Mouse (Mus musculus) liver, embryonic 15.5 days (tissue): ENCODE data around the gene Hsd11b1. TPM values are rescaled to one million over a fixed set of nuclear protein-coding genes. Genes with fewer than 3 reads are reported as not detected.

Experiments used
- ATAC-seq: fragments of 200-750 bp; cut with Nextera tagmentation; 2 replicates; pipeline ENCODE4 v1.8.0; 2017; ENCODE audit warnings: moderate number of reproducible peaks, mild to moderate bottlenecking, moderate library complexity; ENCODE audit not compliant: insufficient read depth
- H3K27ac ChIP-seq: fragments of 300-500 bp; sonication (generic); replicated peaks from 2 replicates; pipeline ENCODE4 v1.5.1; 2015; ENCODE audit warnings: mild to moderate bottlenecking, inconsistent platforms
- H3K27me3 ChIP-seq: fragments of 300-500 bp; sonication (generic); 2 replicates; pipeline ENCODE4 v1.6.1; 2015; ENCODE audit warnings: mild to moderate bottlenecking, inconsistent platforms
- H3K36me3 ChIP-seq: fragments of 300-500 bp; sonication (generic); replicated peaks from 2 replicates; pipeline ENCODE4 v1.6.1; 2015; ENCODE audit warnings: moderate library complexity, mild to moderate bottlenecking, inconsistent platforms
- H3K4me1 ChIP-seq: fragments of 300-500 bp; sonication (generic); replicated peaks from 2 replicates; pipeline ENCODE4 v1.6.1; 2015; ENCODE audit warnings: inconsistent platforms
- H3K4me2 ChIP-seq: fragments of 300-500 bp; sonication (generic); 2 replicates; pipeline ENCODE4 v1.6.1; 2015; ENCODE audit warnings: moderate library complexity, mild to moderate bottlenecking, inconsistent platforms
- H3K4me3 ChIP-seq: fragments of 300-500 bp; sonication (generic); replicated peaks from 2 replicates; pipeline ENCODE4 v1.5.1; 2015; ENCODE audit warnings: mild to moderate bottlenecking, inconsistent platforms
- H3K9ac ChIP-seq: fragments of 300-500 bp; sonication (generic); 2 replicates; pipeline ENCODE4 v1.6.1; 2015; ENCODE audit warnings: moderate library complexity, mild to moderate bottlenecking, inconsistent platforms
- H3K9me3 ChIP-seq: fragments of 300-500 bp; sonication (generic); replicated peaks from 2 replicates; pipeline ENCODE4 v1.6.1; 2016; ENCODE audit warnings: inconsistent platforms
- WGBS: fragments of 180-500 bp; shearing (Covaris S2); methylation state at CpG from one replicate; pipeline ENCODE4 v1.1.7; 2015; ENCODE audit warnings: mixed read lengths; ENCODE audit not compliant: insufficient replicate concordance; 5-methylcytosine and 5-hydroxymethylcytosine counted together
- polyA plus RNA-seq: library from polyadenylated mRNA; unstranded; fragments of >200 nt; fragmentation: Nextera tagmentation; extraction: Ambion mirVana; gene quantifications from 2 replicates; pipeline ENCODE4 v1.2.1, GENCODE M21; 2015

Hsd11b1 gene
- polyA plus RNA-seq, 1 experiment from 2014 or later: 12.7 TPM

- H3K4me1 ChIP-seq: peaks cover 17% of the 10 kb centered on the region
- H3K27me3 ChIP-seq: no peaks in the 10 kb centered on the region
- H3K36me3 ChIP-seq: no peaks in the 10 kb centered on the region
- H3K9me3 ChIP-seq: no peaks in the 10 kb centered on the region
- no peak within 1 kb of the TSS; the same call in 1 of the 2 replicates for H3K9ac ChIP-seq
- 13% methylated on average over 5 of the region's 5 CpGs for WGBS
- peak; percentile 73 for ATAC-seq
- peak within 1 kb of the TSS; percentile 26 for H3K4me2 ChIP-seq
- H3K4me3 ChIP-seq: peak within 1 kb of the TSS; percentile 40
- H3K27ac ChIP-seq: peak within 1 kb of the TSS; percentile 78
Measured at GRCm38 (mm10) chr1:193201383-193201778, 62.5 kb downstream of the Hsd11b1 start, which contains the start of gene Traf3ip3. Traf3ip3 (minus strand) TSS chr1:193201703.

- Histone ChIP-seq H3K4me3 (peak overlapping the region; percentile 40), H3K9ac (no peak overlapping the region; the same call in 1 of the 2 replicates), H3K4me1 (peaks cover 17% of the 10 kb centered on the region), H3K27ac (peak overlapping the region; percentile 78), H3K9me3 (no peaks in the 10 kb centered on the region), H3K36me3 (no peaks in the 10 kb centered on the region), H3K4me2 (peak overlapping the region; percentile 26), H3K27me3 (no peaks in the 10 kb centered on the region)
- WGBS: 26% methylated on average over 8 of the region's 8 CpGs
- no peak for ATAC-seq
Measured at GRCm38 (mm10) chr1:193200640-193201382, 63.1 kb downstream of the Hsd11b1 start.

GRCm38 (mm10) chr1:193198312-193198711 lies 65.6 kb downstream of the Hsd11b1 start:
- H3K4me3 ChIP-seq: no peak overlapping the region
- no peak for ATAC-seq
- 0 out of 2 replicates have a peak, but pooled peaks cover 3% of the 10 kb centered on the region for H3K36me3 ChIP-seq
- no peak overlapping the region for H3K27ac ChIP-seq
- H3K4me1 ChIP-seq: peaks cover 17% of the 10 kb centered on the region; the same call in 1 of the 2 replicates
- WGBS: 51% methylated on average over 2 of the region's 2 CpGs
- no peak overlapping the region for H3K4me2 ChIP-seq
- H3K9ac ChIP-seq: no peak overlapping the region
- no peaks in the 10 kb centered on the region for H3K9me3 ChIP-seq
- no peaks in the 10 kb centered on the region for H3K27me3 ChIP-seq

- Histone ChIP-seq H3K9ac (no peak overlapping the region), H3K9me3 (no peaks in the 10 kb centered on the region), H3K27ac (no peak overlapping the region), H3K4me2 (no peak overlapping the region), H3K27me3 (no peaks in the 10 kb centered on the region), H3K4me1 (peaks cover 17% of the 10 kb centered on the region; the same call in 1 of the 2 replicates), H3K36me3 (0 out of 2 replicates have a peak, but pooled peaks cover 3% of the 10 kb centered on the region), H3K4me3 (no peak overlapping the region)
- ATAC-seq: no peak
- 60% methylated on average over 18 of the region's 18 CpGs for WGBS
Measured at GRCm38 (mm10) chr1:193197494-193198205, 66.2 kb downstream of the Hsd11b1 start.

GRCm38 (mm10) chr1:193195169-193195810 lies 68.6 kb downstream of the Hsd11b1 start:
- Histone ChIP-seq H3K4me2 (no peak overlapping the region), H3K4me3 (no peak overlapping the region), H3K27ac (no peak overlapping the region), H3K27me3 (no peaks in the 10 kb centered on the region), H3K4me1 (peaks cover 17% of the 10 kb centered on the region; the same call in 1 of the 2 replicates), H3K9ac (no peak overlapping the region), H3K9me3 (no peaks in the 10 kb centered on the region), H3K36me3 (0 out of 2 replicates have a peak, but pooled peaks cover 3% of the 10 kb centered on the region)
- 60% methylated on average over 3 of the region's 3 CpGs for whole genome bisulfite sequencing
- no peak for ATAC-seq

GRCm38 (mm10) chr1:193194416-193195140 lies 69.3 kb downstream of the Hsd11b1 start:
- ATAC-seq: no peak
- Histone ChIP-seq H3K4me1 (peaks cover 17% of the 10 kb centered on the region; the same call in 1 of the 2 replicates), H3K9me3 (no peaks in the 10 kb centered on the region), H3K4me3 (no peak overlapping the region), H3K4me2 (no peak overlapping the region), H3K36me3 (0 out of 2 replicates have a peak, but pooled peaks cover 3% of the 10 kb centered on the region), H3K27me3 (no peaks in the 10 kb centered on the region), H3K9ac (no peak overlapping the region), H3K27ac (no peak overlapping the region)
- 69% methylated on average over 3 of the region's 3 CpGs for WGBS

- Histone ChIP-seq H3K27ac (no peak overlapping the region), H3K9me3 (no peaks in the 10 kb centered on the region), H3K4me2 (no peak overlapping the region), H3K9ac (no peak overlapping the region), H3K27me3 (no peaks in the 10 kb centered on the region), H3K36me3 (0 out of 2 replicates have a peak, but pooled peaks cover 3% of the 10 kb centered on the region), H3K4me1 (0 out of 2 replicates have a peak, but pooled peaks cover 6% of the 10 kb centered on the region), H3K4me3 (no peak overlapping the region)
- ATAC-seq: no peak
- WGBS: 52% methylated on average over 7 of the region's 7 CpGs
Measured at GRCm38 (mm10) chr1:193191675-193192283, 72.1 kb downstream of the Hsd11b1 start.

- H3K4me2 ChIP-seq: no peak overlapping the region
- 0 out of 2 replicates have a peak, but pooled peaks cover 3% of the 10 kb centered on the region for H3K36me3 ChIP-seq
- H3K9me3 ChIP-seq: no peaks in the 10 kb centered on the region
- ATAC-seq: no peak
- 0 out of 2 replicates have a peak, but pooled peaks cover 6% of the 10 kb centered on the region for H3K4me1 ChIP-seq
- H3K4me3 ChIP-seq: no peak overlapping the region
- H3K27me3 ChIP-seq: no peaks in the 10 kb centered on the region
- H3K9ac ChIP-seq: no peak overlapping the region
- WGBS: 39% methylated on average over 3 of the region's 3 CpGs
- no peak overlapping the region for H3K27ac ChIP-seq
Measured at GRCm38 (mm10) chr1:193189771-193190170, 74.1 kb downstream of the Hsd11b1 start.

- no peak overlapping the region for H3K4me3 ChIP-seq
- 50% methylated on average over 9 of the region's 9 CpGs for WGBS
- H3K27me3 ChIP-seq: no peaks in the 10 kb centered on the region
- no peak overlapping the region for H3K9ac ChIP-seq
- 0 out of 2 replicates have a peak, but pooled peaks cover 6% of the 10 kb centered on the region for H3K4me1 ChIP-seq
- no peak overlapping the region for H3K4me2 ChIP-seq
- no peak overlapping the region for H3K27ac ChIP-seq
- H3K9me3 ChIP-seq: no peaks in the 10 kb centered on the region
- no peaks in the 10 kb centered on the region for H3K36me3 ChIP-seq
- ATAC-seq: no peak; the same call in 1 of the 2 replicates
Measured at GRCm38 (mm10) chr1:193189151-193189621, 74.7 kb downstream of the Hsd11b1 start.

GRCm38 (mm10) chr1:193188257-193188656 lies 75.6 kb downstream of the Hsd11b1 start:
- Histone ChIP-seq H3K27me3 (no peaks in the 10 kb centered on the region), H3K4me2 (no peak overlapping the region), H3K9me3 (no peaks in the 10 kb centered on the region), H3K4me1 (0 out of 2 replicates have a peak, but pooled peaks cover 6% of the 10 kb centered on the region), H3K36me3 (no peaks in the 10 kb centered on the region), H3K4me3 (no peak overlapping the region), H3K9ac (no peak overlapping the region), H3K27ac (no peak overlapping the region)
- no peak for ATAC-seq
- WGBS: 66% methylated on average over 6 of the region's 6 CpGs
